Mouse (Mus musculus): Measurements from ENCODE around the gene Selplg.

DNA sequence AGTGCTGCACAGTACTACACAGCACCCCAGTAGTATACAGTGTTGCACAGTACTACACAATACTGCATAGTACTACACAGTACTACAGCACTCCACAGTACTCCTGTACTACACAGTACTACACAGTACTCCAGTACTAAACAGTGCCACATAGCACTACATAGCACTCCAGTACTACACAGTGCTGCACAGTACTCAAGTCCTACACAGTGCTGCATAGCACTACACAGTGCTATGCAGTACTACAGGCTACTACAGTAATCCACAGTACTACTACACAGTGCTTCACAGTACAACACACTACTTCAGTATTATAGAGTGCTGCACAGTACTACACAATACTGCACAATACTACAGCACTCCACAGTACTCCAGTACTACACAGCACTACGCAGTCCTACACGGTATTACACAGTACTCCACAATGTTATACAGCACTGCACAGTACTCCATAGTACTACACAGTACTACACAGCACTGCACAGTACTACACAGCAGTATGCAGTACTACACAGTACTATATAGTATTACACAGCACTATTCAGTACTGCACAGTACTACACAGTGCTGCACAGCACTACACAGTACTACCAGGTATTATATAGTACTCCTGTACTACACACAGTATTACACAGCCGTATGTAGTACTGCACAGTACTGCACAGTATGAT is 52.2 kb downstream of the Selplg start:
- TF ChIP-seq CTCF (IDR thresholded peaks at IDR 0.05; ENCODE audit: extremely low read depth, insufficient read depth, low read length), result no peak
- TF ChIP-seq POLR2A (IDR thresholded peaks at IDR 0.05; ENCODE audit: extremely low read depth, insufficient read depth, low read length), result no peak

All from cortical plate, adult 2 months (tissue).